Mouse (Mus musculus) naive thymus-derived CD4-positive, alpha-beta T cell, adult 5 months (primary cell): Measurements from ENCODE around the gene Cep19. TPM values are rescaled to one million over a fixed set of nuclear protein-coding genes. Genes with fewer than 3 reads are reported as not detected.

Experiments used
- polyA plus RNA-seq: library from polyadenylated mRNA; unstranded; fragments of 100-300 nt; shearing (Covaris generic); gene quantifications from one replicate; pipeline ENCODE4 v1.2.1, GENCODE M21; 2017

Gene Cep19
- 3.3 TPM for polyA plus RNA-seq

DNA sequence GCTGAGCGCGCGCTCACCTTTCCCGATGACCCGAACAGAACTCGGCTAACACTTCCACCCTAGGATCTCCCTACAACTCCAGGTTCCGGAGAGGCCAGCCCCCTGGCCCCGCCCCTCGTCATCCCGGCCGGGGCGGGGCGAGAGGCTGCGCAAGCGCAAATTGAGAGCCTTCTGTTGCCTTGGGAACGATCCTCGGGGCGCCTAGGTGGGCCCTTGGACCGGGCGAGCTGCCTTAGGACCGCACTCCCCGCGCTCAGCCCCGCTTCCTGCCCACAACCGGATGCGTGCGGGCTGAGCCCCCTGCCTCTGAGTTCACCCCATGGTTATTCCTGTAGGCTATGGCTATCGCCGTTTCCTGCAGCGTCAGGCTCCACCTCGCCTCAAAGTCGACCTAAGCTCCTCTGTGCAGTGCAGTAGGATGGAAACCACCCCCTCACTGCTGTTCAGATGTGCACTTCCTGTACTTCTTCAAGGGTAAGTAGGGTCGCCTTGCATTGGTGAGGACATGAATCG is at the start of gene Cep19, which contains the start of gene Pigx:
TSS of gene Cep19 (plus strand) at position 163 of the 513 bp plus-strand sequence.
TSS of gene Pigx (minus strand) at position 103 of the 513 bp plus-strand sequence.

DNA sequence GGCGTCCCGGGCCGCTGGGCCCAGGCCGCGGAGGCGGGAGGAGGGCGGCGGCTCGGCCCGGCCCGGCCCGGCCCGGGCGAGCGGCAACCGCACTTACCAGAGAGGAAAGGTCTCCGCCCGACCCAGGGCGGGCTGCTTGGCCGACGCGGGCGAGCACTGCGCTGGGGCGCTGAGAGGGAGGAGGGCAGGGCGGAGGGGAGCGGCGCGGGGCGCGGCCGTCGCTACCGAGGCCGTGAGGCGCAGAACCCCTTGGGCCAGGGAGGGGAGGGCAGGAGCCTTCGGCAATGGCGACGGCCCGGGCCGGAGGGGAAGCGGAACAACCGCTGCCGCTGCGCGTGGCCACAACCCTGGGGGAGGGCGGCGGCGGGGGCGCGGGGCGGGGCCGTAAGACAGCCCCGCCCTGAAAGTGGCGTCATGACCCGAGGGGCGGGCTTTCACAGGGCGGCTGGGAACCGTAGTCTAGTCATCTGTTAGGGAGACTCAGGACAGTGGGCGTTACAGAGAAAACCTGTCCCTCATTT is 20.5 kb upstream of the Cep19 start, which contains the start of gene Pak2:
TSS of gene Pak2 (minus strand) at position 352 of the 521 bp plus-strand sequence.

Other genes with a start within 250 kb of the Cep19 start
- not detected for gene Meltf, start 221.0 kb upstream of the Cep19 start, polyA plus RNA-seq
- gene Pigz, start 165.9 kb upstream of the Cep19 start, polyA plus RNA-seq, result 0.30 TPM
- gene 0610012G03Rik, start 151.3 kb upstream of the Cep19 start, polyA plus RNA-seq, result 24.7 TPM
- gene Ncbp2, start 151.3 kb upstream of the Cep19 start, polyA plus RNA-seq, result 15.4 TPM
- gene Senp5, start 96.5 kb upstream of the Cep19 start, polyA plus RNA-seq, result 23.2 TPM
- gene Pak2, start 20.5 kb upstream of the Cep19 start, polyA plus RNA-seq, result 154 TPM
- 71.9 TPM for gene Pigx, start 60 bp upstream of the Cep19 start, polyA plus RNA-seq
- 43.1 TPM for gene Nrros, start 65.8 kb downstream of the Cep19 start, polyA plus RNA-seq
- not detected for gene Bex6, start 80.0 kb downstream of the Cep19 start, polyA plus RNA-seq
- gene Fbxo45, start 147.4 kb downstream of the Cep19 start, polyA plus RNA-seq, result 11.6 TPM
- 10.5 TPM for gene Wdr53, start 147.4 kb downstream of the Cep19 start, polyA plus RNA-seq
- gene Smco1, start 171.7 kb downstream of the Cep19 start, polyA plus RNA-seq, result not detected
- 23.1 TPM for gene Rnf168, start 177.7 kb downstream of the Cep19 start, polyA plus RNA-seq
- gene Ubxn7, start 232.5 kb downstream of the Cep19 start, polyA plus RNA-seq, result 56.0 TPM